Mouse (Mus musculus): ENCODE measurements around the gene Chrd.
A peak's percentile ranks its signal among the peaks of the same experiment; 100 is the strongest.

Chrd gene

DNA sequence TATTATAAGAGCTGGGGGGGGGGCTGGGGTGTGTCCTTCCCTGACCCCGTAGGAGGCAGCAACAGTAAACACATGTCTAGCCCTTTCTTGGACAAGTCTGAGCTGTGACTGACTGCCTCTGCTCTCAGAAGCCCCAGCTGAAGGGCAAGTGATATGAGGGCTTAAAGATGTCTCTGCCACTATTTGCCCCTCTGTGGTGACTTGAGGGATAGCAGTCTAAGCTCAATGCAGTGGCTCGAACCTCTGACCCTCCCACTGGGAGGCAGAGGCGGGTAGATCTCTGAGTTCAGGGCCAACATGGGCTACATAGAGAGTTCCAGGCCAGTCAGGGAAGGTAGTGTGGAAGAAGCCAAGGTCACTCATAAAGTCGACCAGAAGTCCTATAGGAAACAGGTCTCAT, 22.1 kb upstream of the Chrd start:
- no peak for DNase-seq (ENCODE audit: low spot score)

DNA sequence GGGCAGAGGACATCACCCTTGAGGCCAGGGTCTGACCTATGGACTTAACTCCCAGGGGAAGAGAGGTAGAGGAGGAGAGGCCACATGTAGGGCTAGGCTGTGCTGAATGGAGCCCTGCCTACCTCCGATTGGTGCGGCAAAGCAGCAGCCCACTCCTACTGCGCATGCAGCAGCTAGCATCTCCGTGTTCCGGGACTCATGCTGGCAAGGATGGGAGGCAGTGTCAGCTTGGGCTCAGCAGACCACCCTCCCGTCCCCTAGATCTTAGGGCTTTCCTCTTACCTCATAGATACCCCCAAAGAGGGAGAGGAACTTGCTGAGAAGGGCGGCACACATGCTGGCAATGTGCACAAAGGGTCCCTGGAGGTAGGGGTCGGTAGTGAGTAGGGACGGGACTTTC, 20.7 kb upstream of the Chrd start:
- no peak for DNase-seq (ENCODE audit: low spot score)

DNA sequence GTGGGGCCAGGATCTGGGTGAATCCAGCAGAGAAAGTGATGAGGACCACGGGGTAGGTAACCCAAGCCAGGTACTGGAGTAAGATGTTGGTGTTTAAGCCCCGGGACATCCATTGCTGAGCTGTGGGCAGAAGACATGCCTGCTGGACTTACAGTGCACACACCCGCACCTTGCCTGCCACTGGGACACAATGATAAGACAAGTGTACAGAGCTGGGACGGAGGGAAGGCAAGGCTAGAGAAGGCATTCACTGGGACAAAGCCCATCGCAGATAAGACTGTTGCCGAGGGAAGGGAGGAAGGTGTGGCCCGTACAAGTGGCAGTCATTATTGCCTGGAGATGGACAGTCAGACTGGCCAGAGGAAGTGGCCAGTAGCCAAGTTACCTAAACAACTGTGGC, 20.0 kb upstream of the Chrd start:
- DNase-seq (ENCODE audit: low spot score), result no peak

DNA sequence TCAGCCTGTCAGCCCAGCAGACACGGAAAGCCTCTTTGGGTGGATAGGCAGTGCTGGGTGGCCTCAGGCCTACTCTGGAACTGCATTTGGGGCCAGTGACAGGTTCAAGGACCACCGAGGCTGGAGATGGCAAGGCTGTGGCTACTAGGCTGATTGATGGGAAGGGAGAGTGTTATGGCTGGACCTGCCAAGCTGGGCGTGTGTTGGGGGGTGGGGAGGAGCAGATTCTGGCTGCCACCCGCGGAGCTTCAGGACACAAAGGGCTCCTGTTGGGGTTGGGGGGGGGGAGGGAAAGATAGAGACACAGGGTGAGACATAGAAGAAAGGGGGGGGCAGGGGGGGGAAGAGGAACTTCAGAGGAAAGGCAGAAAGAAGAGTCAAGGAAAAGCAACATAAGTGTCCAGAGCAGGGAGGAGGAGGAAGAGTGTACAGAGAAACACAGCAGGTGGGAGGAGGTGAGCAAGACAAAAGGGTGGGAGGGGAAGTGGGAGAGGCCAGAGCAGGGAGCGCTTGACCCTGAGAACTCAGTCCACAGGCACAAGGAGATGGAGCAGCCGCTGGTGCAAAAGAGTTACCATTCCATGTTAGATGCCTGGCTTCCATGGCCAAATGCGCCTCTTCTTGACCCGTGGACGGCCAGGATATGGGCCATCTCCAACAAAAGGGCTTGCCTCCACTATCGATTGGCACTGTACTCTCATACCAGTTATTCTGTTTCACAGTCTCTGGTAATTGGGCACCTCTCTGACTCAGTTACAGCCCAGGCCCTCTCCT, 18.4 kb upstream of the Chrd start:
- no peak for DNase-seq (ENCODE audit: low spot score)

DNA sequence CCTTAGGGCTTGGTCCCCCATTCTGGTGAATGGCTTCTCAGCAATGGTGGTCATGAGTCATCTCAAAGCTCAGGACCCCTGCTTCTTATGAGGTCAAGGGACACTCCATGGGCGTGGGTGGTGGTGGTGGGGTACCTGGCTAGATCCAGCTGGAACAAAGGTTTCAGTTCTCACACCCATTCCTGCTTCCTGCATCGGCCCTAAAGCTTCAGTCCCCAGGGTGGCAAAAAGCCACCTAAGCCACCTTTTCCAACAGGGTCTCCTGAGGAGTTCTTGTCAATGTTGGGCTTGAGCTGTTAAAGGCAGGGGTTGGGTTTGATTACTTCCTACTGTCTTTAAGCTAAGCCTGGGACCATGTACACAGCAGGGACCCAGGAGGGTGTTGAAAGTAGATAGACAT, 17.8 kb upstream of the Chrd start:
- DNase-seq (ENCODE audit: low spot score), result no peak

DNA sequence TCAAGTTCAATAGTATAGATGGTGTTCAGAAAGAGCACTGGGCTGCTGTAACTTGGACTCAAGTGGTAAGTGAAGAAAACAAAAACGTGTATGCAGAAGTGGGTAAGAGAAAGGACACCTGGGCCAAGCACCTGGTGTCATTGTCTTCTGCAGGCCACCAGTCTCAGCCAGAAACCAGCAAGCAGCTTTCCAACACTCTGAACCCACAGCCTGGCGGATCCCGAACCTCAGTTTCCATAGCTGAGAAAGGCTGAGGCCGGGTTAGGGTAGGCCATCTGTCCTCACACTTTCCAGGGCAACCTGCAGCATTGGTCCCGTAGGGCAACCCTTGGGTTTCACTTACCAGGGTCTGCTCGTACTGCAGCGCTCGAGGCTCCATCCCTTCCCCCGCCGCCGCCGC, 17.4 kb upstream of the Chrd start:
- DNase-seq (ENCODE audit: low spot score), result no peak

DNA sequence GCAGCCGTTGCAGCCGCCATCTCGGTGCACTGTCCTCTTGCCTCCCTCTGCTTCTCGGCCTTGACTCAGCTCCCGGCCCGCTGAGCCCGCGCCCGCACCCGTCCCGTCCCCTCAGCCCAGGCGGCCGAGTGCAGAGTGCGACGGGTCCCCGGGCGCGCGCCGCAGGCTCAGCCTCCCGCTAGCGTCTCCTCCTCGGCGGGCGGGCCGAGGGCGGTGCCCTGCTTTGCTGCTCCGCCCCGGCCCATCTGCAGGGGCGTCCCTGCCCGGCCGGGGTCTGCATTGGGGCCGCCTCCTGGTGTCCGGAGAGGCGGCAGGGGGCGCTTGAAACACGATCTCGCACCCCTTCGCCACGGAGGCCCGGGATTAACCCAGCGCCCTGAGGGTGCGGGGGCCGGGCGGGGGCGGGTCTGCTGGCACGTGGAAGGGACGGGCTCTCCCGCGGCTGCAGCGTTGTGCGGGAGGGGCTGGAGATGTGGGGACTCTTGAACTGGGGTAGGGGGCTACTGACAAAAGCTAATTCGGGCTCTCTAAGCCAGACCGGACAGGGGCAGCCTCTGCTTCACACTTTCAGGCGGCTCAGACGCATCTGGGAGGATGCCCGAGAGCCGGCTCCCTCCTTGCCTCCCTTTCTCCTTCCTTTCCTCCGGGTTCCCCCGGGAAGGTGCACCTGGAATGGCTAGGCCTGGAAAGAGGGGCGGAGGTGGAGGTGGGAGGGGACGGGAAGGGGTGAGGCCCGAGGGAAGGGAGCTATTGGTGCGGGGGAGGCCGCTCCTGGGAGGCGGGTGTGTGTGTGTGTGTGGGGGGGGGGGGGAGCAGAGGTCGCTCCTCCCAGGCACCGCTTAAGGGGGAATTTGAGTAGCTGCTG, 16.7 kb upstream of the Chrd start:
- DNase-seq (ENCODE audit: low spot score), result peak; percentile 90

DNA sequence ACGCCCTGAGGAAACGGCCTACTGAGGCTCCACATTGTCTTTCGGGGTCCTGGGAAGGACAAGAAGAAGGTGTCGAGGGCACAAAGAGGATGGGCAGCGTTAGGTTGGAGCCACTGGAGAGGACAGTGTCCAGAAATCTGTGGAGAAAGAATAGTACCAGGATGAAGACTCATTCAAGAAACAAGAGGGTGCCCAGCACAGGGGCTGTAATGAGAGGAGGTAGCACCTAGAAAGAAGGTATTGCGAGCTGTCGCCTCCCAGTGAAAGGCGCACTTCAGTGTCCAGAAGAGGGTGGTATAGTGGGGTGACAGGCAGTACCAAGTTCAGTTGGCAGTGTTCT, 16.1 kb upstream of the Chrd start:
- no peak for DNase-seq (ENCODE audit: low spot score)

DNA sequence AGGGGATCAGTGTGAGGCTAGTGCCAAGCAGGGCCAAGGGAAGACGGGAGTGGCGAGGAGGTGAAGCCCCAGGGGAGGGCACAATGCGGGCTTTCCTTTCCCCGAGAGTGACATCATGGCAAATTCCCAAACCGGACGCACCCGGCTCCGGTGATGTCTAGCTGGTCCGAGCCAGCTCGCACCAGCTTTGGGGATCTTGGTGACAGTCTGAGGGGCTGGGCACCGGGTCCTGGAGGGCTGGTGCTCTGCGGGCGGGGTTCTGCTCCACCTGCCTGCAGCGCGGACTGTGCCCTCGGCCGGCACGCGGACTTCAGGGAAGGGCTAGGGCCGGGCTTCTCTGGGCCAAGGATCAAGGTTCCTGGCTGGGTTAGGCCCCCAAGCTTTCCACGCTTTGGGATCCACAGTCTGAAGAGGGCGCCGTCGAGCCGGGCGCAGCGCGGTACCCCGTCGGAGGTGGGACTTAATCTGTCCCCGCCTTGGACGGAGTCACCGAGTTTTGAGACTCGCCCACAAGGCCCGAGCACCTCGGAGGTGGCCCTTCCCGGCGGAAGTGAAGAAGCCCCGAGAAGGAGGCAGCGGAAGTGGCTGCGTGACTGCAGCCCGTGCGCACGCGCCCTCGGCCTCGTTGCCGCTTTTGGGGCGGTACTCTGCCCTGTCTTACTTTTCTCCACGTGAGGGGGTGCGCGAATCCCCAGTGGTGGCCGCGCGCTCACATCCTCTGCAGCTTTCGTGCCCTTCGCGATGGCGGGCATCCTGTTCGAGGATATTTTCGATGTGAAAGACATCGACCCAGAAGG, 15.5 kb upstream of the Chrd start, which contains the start of the genes Polr2h and Clcn2:
Gene Polr2h, plus strand, starts transcription at position 485 of the 797 bp plus-strand sequence.
Gene Clcn2, minus strand, starts transcription at position 566 of the 797 bp plus-strand sequence.
- DNase-seq (ENCODE audit: low spot score), result peak; percentile 98

DNA sequence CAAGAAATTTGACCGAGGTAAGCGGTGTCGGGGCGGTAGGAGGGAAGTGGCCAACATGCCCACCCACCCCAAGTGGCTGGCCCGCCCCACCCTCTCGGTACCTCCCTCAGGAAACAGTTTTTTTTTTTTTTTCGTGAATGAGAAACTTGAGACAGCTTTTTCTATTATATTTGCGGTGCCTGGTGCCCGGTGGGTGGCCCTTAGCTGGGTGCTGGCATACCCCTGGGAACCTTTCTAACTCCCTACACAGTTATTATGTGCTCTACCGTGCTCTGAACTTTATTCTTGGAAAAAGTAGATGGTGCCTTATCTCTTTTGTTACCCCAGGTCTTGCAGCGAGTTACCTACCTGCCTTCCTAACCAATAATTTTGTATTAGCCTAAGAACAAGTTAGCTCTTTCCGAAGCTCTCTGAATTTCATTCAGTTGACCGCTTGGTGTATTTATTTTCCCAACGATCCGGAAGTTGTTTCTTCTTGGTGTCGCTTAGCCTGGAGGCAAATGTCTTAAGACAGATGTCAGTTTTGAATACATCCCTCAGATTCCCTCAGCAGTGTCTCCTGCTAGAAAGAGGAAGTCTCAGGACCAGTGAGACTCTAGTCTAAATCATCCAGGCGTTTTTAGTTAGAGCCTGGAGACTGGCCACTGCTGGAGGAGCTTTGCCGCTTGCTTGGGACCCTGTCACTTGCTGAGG, 14.8 kb upstream of the Chrd start:
- no peak for DNase-seq (ENCODE audit: low spot score)

DNA sequence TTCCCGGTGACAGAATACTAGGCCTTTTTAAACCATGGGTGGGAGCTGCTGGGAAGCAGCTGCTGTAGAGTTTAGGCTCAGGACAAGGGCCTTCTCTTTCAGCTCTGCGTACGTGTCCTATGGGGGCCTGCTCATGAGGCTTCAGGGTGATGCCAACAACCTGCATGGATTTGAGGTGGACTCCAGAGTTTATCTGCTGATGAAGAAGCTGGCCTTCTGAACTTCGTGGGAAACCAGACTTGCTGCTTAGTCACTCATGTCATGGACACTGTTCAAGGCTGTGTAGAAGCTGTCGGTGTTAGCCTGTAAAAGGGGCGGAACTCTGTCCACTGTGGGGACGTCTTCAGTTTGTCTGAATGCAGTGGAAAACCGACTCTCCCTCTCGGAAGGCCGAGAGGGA, 11.1 kb upstream of the Chrd start:
- DNase-seq (ENCODE audit: low spot score), result no peak

DNA sequence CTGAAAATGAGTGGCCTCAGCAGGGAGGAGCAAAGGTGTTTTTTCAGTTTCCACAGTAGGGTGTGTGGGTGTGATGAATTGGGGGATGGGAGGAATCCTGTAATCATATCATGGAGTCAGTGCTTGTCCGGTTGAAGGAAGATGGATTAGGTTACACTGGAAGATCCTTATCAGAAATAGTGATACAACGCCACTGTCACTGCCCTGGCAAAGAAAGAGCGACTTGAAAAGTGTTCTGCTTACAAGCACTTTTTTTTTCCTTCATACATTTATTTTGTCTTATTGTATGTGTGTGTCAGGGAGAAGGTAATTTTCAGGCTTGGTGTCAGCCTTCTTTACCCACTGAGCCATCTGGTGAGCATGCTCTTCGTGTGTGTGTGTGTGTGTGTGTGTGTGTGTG, 10.2 kb upstream of the Chrd start:
- DNase-seq (ENCODE audit: low spot score), result no peak

DNA sequence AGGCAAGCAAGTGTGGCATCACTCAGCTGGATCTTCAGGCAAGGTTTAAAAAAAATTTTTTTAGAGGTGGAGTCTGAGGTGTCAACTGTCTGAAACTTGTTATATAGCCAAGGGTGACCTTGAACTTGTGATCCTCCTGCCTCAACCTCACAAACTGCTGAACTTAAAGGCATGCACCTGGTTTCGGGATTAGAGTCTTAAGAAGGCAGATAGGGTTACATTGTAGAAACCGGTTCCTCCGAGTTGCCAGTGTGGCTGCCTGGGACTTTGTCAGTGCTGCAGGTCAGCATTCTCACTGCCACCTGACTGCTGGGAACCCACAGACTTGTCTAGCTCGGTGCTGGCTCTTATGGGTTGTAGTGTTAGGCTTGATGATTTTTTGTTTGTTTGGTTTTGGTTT, 9.7 kb upstream of the Chrd start:
- no peak for DNase-seq (ENCODE audit: low spot score)

DNA sequence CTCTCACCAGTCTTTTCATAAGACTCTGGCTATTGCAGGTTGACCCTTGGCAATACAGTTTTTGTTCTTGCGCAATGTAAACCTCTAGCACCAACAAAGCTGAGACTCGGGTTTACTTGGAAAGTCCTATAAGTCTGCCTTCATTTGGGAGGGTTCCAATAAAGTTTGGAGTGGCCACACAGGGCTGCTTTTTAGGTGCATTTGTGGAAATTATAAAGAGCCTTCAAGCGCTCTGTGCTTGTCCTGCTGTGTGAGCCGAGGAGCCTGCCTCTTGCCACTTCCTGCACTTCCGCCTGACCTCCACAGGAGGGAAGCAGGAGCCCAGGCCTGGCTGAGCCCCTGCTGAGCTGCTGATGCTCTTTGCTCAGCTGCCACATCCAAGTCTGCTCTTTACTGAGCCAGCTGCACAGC, 8.6 kb upstream of the Chrd start:
- peak; percentile 69 for DNase-seq (ENCODE audit: low spot score)

DNA sequence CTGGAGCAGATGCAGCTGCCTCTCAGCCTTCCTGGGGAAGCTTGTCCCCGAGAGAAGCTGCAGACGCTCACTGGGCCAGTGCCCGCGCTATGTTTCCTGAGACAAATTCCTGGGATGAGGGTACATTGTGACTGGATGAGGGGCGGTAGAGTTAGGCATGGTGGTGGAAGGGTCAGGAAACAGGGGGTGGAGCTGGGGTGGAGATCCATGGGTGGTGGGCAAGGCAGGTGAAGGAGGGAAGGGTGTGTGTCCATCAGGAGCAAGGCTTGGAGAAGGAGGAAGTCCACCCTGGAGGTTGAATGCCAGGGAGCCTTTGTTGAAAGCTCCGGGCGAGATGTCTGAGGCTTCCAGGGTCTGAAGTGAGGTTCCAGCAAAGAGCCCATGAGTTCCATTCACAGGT, 7.6 kb upstream of the Chrd start:
- DNase-seq (ENCODE audit: low spot score), result no peak

DNA sequence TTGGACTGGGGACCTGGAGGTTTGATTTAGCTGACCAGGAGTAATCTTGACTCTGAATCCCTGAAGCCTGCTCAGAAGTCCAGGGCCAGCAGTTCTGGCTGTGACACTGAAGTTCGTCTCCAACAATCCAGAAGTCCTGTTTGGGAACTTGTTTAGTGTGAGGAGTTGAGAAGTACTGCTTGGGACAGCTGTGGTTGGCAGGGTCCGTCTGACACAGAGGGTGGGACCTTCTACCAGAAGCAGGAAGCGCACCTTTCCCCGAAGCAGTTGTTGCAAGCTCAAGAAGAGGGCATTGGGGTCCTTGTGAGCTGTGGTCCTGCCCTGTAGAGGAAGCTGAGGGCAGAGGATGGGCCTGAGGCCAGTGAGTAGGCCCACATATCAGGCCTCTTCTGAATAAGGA, 7.2 kb upstream of the Chrd start:
- no peak for DNase-seq (ENCODE audit: low spot score)

DNA sequence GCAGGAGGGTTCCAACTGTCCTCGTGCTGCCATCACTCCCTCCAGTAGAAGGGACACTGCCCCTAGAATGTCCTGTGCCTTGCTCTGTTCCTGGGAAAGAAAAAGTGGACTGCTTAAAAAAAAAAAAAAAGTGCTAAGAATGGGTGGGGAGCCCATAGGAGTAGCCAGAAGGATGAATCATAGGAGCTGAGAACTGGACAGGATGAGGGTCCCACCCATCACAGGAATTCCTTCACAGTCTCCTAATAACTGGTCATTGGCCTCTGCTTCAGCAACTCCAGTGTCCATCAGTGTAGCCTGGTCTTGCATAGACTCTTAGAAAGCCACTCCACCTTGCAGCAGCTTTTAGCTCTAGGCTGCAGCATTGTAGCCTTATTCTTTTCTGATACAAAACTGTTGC, 6.5 kb upstream of the Chrd start:
- no peak for DNase-seq (ENCODE audit: low spot score)

DNA sequence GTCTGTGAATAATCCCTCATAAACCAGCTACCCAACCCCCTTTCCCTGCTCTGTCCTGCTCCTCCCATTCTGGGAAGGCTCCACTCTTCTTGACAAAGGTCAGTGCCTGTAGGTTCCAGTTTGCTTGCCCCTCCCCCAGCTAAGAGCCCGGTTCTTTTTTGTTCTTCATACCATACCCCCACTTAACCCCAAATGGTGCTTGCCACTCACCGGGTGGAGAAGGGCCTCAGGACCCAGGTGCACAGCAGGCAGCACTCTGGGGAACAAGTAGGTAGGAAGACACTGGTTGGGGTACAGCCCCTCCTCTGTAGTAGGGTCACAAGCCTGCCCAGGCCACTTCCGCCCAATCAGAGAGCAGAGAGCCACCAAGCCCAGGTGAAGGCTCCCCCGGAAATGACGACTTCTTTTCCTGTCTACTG, 2.6 kb upstream of the Chrd start:
- DNase-seq (ENCODE audit: low spot score), result no peak

DNA sequence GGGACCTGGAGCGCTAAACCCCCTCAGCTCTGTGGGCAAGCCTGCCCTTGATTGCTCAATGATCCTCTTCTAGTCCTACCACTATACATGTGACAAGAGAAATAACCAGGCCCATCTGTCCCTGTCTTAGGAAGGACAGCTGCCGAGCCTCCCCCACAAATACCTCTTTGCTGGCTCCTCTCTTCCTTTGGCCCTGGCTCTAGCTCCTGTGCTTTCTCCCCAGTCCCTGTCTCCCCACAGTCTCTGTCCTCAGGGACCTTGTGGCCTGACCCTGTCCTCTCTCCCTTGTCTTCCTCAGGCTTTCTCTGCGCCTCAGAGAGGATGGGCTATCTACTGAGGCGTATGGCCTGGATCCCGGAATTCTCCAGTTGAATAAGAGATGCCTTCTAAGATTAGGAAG, 1.2 kb upstream of the Chrd start:
- DNase-seq (ENCODE audit: low spot score), result no peak

DNA sequence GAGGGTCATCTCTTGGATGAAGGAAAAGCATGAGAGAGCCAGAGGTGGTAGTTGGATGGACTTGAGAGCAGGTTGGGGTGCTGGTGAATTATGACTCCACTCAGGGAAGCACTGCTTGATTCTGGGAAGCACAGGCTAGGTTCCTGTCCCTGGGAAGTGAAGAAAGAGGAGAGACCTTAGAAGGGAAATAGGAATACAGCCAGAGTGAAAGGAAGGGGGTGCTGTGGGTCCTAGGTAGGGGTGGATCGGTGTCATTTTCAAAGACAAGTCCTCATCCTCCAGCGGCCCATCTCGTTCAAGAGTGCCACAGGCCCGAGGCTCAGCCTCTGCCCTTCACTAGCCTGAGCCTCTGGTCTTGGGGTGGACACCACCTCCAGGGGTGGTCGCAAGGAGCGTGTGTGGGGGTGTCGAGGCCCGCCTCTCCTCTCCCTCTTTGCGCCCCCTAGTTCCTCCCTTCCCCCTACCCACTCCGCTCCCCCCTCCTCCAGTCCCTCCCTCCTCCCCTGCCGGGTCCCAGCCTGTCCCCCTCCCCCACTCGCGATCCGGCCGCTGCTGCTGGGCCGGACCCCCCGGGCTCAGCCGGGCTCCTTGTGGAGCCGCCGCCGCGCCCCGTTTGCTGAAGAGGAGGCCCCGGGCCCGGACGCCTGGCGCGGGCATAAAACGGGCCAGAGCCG, 539 bp upstream of the Chrd start:
- DNase-seq (ENCODE audit: low spot score), result peak; percentile 45

Measured in embryo, embryonic 10 days (tissue).